8 mouse cellular contexts compared by ENCODE assay signal in the genomic region with DNA sequence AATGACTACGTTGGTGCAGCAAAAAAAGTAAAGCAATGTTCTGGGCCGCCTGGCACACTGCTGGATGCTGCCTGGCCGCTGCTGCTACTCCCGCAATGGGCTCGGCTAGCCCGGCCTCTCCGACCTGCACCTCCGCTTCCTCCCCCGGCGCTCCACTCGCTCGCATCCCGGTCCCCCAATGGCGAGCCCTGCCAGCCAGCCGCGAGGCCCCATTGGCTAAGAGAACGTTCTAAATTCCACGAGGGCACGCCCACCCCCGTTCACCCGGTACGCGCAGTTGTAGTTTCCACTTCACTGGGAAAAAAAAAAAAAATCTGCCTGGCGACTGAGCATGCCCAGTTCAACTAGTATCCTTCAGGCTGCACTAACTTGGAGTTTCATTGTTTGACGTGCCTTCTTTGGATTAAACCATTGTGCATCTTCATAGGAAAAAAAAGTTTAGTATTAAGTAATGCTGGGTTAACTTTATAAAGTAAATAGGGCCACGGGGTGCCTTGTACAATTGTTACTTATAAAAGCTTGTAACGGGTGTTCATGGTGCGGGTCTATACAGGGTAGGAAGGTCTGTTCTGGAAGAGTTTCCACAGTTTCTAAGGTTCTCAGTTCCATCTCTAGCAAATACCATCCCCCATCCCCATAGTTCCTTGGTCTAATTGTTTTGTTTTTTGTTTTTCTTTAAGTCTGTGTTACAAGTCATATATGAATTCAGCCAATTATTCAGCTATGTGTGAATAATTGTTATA. TPM values are rescaled to one million over a fixed set of nuclear protein-coding genes. Genes with fewer than 3 reads are reported as not detected.
DNase-seq lines count a peak whose midpoint lies in the region; TF ChIP-seq lines count a peak whose summit lies in the region.

A gene (minus strand): TSS at position 240 of the 743 bp plus-strand sequence.

- intact Hi-C loops in left cerebral cortex, adult 2 months (cut with DNase I): loop anchor here (1.0 to 2.0 kb wide), 2 partner anchors 170 to 171 kb away; a partner anchor contains a TSS

- no peak for TF ChIP-seq CTCF in left cerebral cortex, adult 2 months (IDR thresholded peaks at IDR 0.05)

- DNase-seq in adrenal gland, adult (ENCODE audit: inconsistent age in 2 of 2, low spot score in 1 of 2): peak; percentile 96 to 98
- DNase-seq in embryo, embryonic 10 days (ENCODE audit: low spot score): peak; percentile 94
- DNase-seq in gastrocnemius, postnatal 25 days: peak; percentile 91
- DNase-seq in induced T-regulatory cell, adult 2 months (ENCODE audit: low read depth): peak; percentile 63
- peak; percentile 93 to 94 for DNase-seq in left cerebral cortex, adult 2 months (ENCODE audit: extremely low spot score in 1 of 2, low spot score in 2 of 2)
- peak; percentile 86 to 92 for DNase-seq in lung, postnatal 4 days
- DNase-seq in retina, postnatal 7 days (ENCODE audit: low read depth, low spot score): peak; percentile 76
- peak; percentile 68 for DNase-seq in thymus, postnatal 4 days

- H3K4me3 ChIP-seq in left cerebral cortex, adult 2 months: peak within 1 kb of the TSS; percentile 78

- H3K27ac ChIP-seq in left cerebral cortex, adult 2 months: peak within 1 kb of the TSS; percentile 89

RNA-seq across cellular contexts. Expression of the gene that starts here (rescaled TPM):
- total RNA-seq in gastrocnemius, postnatal 25 days (2021): 1 to 10 TPM; 7.0 to 8.1 TPM
- 10 to 100 TPM; 81.4 to 84.7 TPM for total RNA-seq in left cerebral cortex, adult 2 months (2021)

Comparison
In these comparisons a context has a peak if more than half of its experiments do, and no peak if none do; other contexts are left out.
1. Peak in every context shown above with its lines: DNase-seq, H3K4me3 ChIP-seq and H3K27ac ChIP-seq.
2. RNA of the gene that starts here (total RNA-seq): 81.4 to 84.7 TPM in left cerebral cortex, adult 2 months; 7.0 to 8.1 TPM in gastrocnemius, postnatal 25 days; every median in the first group is over 4 times any median in the second.